Mouse (Mus musculus) intestine, embryonic 15.5 days (tissue): Measurements from ENCODE around the gene Fam76a. TPM values are rescaled to one million over a fixed set of nuclear protein-coding genes. Genes with fewer than 3 reads are reported as not detected.
A peak's percentile ranks its signal among the peaks of the same experiment; 100 is the strongest.

Experiments used
- ATAC-seq: fragments of 200-750 bp; cut with Nextera tagmentation; 2 replicates; pipeline ENCODE4 v1.8.0; 2017; ENCODE audit warnings: moderate TSS enrichment, moderate library complexity
- H3K27ac ChIP-seq: fragments of 300-500 bp; sonication (generic); 2 replicates; pipeline ENCODE4 v1.5.1; 2015; ENCODE audit warnings: mild to moderate bottlenecking, inconsistent platforms
- H3K27me3 ChIP-seq: fragments of 300-500 bp; sonication (generic); replicated peaks from 2 replicates; pipeline ENCODE4 v1.6.1; 2015; ENCODE audit warnings: inconsistent platforms
- H3K36me3 ChIP-seq: fragments of 300-500 bp; sonication (generic); 2 replicates; pipeline ENCODE4 v1.6.1; 2015; ENCODE audit warnings: inconsistent platforms
- H3K4me1 ChIP-seq: fragments of 300-500 bp; sonication (generic); replicated peaks from 2 replicates; pipeline ENCODE4 v1.6.1; 2015; ENCODE audit warnings: inconsistent platforms
- H3K4me2 ChIP-seq: fragments of 300-500 bp; sonication (generic); replicated peaks from 2 replicates; pipeline ENCODE4 v1.6.1; 2015; ENCODE audit warnings: mild to moderate bottlenecking, inconsistent platforms
- H3K4me3 ChIP-seq: fragments of 300-500 bp; sonication (generic); replicated peaks from 2 replicates; pipeline ENCODE4 v1.5.1; 2015; ENCODE audit warnings: inconsistent platforms
- H3K9ac ChIP-seq: fragments of 300-500 bp; sonication (generic); 2 replicates; pipeline ENCODE4 v1.6.1; 2015; ENCODE audit warnings: inconsistent platforms
- H3K9me3 ChIP-seq: fragments of 300-500 bp; sonication (generic); 2 replicates; pipeline ENCODE4 v1.6.1; 2016; ENCODE audit warnings: inconsistent platforms
- WGBS: fragments of 180-500 bp; shearing (Covaris S2); methylation state at CpG from one replicate; pipeline ENCODE4 v1.1.7; 2015; 5-methylcytosine and 5-hydroxymethylcytosine counted together
- polyA plus RNA-seq: library from polyadenylated mRNA; unstranded; fragments of >200 nt; fragmentation: Nextera tagmentation; extraction: Ambion mirVana; gene quantifications from 2 replicates; pipeline ENCODE4 v1.2.1, GENCODE M21; 2015

Fam76a gene
- polyA plus RNA-seq, 1 experiment from 2014 or later, result 45.3 TPM

DNA sequence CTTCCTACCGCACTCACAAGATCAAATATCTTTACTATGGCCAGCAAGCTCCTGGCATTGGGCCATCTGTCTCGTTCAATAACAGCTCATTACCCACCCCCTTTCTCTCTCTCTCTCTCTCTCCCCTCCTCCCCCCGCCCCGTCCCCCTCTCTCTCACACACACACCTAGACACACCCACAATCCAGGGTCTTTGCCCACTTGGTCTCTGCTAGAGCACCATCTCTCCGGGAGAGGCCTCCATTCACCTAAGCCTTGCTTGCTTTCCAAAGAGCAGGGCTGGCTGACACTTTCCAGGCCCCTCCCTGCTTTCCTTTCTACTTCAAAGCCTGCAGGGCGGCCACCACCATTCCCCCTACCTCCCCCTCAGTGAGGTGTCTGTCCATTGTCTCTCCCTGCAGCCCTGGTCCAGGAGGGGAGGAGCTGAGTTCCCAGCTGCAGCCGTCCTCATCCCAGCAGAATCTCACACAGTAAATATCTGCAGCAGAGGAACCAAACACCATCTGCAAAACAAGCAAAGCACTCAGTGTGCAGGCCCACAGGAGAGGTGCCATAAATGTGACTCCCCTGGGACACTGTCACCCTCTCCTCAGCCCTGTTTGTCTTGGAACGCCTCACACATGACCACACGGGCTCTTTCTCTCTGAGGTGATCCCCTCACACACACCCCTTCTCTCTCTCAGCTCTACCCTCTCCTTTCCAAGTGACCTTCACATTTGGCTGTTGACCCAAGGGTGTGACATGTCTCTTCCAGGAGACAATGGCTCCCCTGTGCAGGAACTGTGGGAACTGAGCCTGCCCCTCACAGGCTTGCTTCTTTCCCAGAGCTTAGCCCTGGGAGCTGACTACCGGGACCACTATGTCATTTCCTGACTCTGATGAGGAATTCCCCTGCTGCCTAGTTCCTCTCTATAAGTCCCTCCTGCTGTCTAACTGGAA is 36.7 kb upstream of the Fam76a start:
- Histone ChIP-seq H3K27ac (peak overlapping the region; percentile 84), H3K36me3 (no peaks in the 10 kb centered on the region), H3K27me3 (no peaks in the 10 kb centered on the region), H3K4me3 (no peak overlapping the region), H3K9ac (no peak overlapping the region), H3K9me3 (no peaks in the 10 kb centered on the region), H3K4me1 (peaks cover 41% of the 10 kb centered on the region), H3K4me2 (peak overlapping the region; percentile 31)
- ATAC-seq, result peak; percentile 54
- WGBS, result 13% methylated on average over 10 of the region's 10 CpGs

DNA sequence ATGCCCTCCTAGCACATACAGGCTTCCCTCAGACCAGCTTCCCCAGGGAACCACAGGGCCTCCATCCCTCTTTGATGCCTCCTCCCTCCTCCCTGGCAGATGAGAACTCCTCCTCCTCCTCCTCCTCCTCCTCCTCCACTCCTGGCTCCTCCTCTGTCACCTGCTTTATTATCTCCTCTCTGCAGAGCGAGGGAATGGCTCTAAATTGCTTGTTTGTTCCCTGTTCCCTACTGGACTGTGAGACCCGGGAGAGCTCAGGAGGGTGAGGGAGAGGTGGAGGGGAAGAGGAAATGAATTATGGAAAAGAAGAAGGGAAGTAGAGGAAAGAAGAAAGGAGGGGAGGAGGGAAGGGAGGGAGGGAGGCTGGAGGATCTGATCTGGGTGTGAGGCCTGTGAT is 33.0 kb upstream of the Fam76a start:
- WGBS, result 19% methylated on average over 2 of the region's 2 CpGs
- H3K36me3 ChIP-seq, result no peaks in the 10 kb centered on the region

DNA sequence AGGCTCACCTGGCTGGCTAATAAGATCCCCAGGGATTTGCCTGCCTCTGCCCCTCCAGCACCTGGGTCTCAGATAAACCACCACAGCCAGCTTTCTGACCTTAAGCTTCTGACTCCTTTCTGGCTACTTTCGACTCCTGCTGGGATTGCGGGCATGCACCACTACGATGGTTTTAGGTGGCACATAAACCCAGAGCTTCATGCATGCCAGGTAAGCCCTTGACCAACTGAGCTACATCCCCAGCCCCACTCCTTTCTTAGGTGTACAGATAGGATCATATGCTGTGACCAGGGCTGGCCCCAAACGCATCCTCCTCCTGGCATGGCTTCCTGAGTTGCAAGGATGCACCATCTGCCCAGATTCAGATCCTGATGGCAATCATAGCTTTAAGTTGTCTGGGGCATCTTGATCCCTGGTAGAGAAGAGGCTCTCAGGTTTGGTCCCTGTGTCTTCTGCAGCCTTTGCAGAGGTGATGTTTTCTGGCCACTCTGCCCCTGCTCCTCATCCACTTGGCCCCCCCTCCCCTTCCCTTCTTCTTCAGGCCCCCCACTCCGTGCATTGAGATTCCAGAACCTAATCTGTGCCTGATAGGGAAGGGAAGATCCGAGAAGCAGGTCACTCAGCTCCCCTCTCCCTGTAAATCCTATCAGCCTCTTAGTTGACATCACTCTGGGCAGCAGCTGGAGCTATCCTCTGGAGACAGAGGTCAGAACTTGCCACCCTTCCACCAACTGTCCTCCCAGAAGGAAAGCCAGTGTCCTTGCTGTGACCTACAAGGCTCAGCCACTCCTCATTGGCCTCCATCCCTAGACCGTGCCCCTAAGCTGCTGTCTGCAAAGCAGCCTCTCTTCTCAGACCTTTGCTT is 32.4 kb upstream of the Fam76a start:
- H3K4me3 ChIP-seq, result no peak overlapping the region
- H3K27ac ChIP-seq, result no peak overlapping the region
- WGBS, result 76% methylated on average over 7 of the region's 7 CpGs
- no peaks in the 10 kb centered on the region for H3K36me3 ChIP-seq
- H3K9me3 ChIP-seq, result no peaks in the 10 kb centered on the region
- H3K4me2 ChIP-seq, result no peak overlapping the region
- no peak for ATAC-seq
- H3K4me1 ChIP-seq, result peaks cover 28% of the 10 kb centered on the region
- H3K9ac ChIP-seq, result no peak overlapping the region
- no peaks in the 10 kb centered on the region for H3K27me3 ChIP-seq

More for the DNA sequence above, 33.0 kb upstream of the Fam76a start:
- Histone ChIP-seq H3K27ac (no peak overlapping the region), H3K27me3 (no peaks in the 10 kb centered on the region), H3K9me3 (no peaks in the 10 kb centered on the region), H3K4me1 (peaks cover 32% of the 10 kb centered on the region), H3K9ac (no peak overlapping the region), H3K4me3 (no peak overlapping the region), H3K4me2 (no peak overlapping the region)
- ATAC-seq, result peak; percentile 66; the same call in 1 of the 2 replicates

DNA sequence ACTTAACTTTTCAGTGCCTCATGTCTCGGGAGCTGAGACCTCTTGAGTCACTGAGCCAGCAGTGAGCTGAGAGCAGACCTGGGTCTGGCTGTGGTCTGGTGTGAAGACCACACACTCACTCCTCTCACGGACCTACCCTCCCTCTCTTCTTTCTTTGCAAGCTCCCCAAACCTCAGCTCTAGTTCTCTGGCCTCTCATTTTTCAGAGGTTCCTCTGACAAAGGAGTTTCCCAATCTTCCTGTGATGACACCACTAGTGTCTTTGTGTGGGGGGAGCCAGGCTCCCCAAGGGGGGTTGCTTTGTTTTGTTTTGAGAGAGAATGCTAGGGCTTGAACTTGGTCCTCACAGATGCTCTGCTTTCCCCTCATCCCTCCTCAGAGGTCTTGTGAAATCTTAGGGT is 28.6 kb upstream of the Fam76a start:
- no peak overlapping the region for H3K9ac ChIP-seq
- WGBS, result 39% methylated on average over 2 of the region's 2 CpGs
- H3K9me3 ChIP-seq, result no peaks in the 10 kb centered on the region
- H3K4me3 ChIP-seq, result no peak overlapping the region
- no peak overlapping the region for H3K4me2 ChIP-seq
- peaks cover 23% of the 10 kb centered on the region for H3K4me1 ChIP-seq
- H3K27ac ChIP-seq, result no peak overlapping the region
- no peaks in the 10 kb centered on the region for H3K27me3 ChIP-seq
- H3K36me3 ChIP-seq, result no peaks in the 10 kb centered on the region
- ATAC-seq, result no peak

DNA sequence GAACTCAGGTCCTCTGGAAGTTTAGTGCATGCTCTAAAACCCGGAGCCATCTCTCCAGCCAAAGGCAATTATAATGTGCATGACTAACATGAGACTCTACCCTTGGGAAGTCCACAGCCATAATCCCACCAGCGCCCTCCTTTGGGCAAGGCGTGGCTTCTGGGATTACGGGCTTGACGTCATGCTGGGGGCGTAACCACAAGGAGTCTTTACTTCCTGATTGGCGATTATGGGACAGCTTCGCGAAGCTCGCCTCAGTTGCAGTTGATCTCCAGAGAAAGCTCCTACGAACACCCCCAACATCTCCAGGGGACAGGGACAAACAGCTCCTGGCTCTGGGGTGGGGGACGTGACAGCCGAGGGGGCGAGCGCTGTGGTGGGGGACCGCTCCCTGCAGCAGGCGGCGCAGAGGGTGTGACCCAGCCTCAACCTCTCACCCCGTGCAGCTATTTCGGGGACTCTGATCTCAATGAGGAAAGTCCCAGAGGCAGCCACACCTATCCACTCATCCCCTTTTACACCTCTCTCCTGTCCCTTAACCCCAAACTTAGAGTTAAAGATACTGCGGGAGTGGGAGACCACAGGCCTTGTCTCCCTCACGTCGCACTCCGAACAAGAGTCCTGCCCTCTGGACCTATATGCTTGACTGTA is 27.6 kb upstream of the Fam76a start:
- no peak overlapping the region for H3K4me3 ChIP-seq
- WGBS, result 37% methylated on average over 24 of the region's 24 CpGs
- peak overlapping the region; percentile 44 for H3K4me2 ChIP-seq

DNA sequence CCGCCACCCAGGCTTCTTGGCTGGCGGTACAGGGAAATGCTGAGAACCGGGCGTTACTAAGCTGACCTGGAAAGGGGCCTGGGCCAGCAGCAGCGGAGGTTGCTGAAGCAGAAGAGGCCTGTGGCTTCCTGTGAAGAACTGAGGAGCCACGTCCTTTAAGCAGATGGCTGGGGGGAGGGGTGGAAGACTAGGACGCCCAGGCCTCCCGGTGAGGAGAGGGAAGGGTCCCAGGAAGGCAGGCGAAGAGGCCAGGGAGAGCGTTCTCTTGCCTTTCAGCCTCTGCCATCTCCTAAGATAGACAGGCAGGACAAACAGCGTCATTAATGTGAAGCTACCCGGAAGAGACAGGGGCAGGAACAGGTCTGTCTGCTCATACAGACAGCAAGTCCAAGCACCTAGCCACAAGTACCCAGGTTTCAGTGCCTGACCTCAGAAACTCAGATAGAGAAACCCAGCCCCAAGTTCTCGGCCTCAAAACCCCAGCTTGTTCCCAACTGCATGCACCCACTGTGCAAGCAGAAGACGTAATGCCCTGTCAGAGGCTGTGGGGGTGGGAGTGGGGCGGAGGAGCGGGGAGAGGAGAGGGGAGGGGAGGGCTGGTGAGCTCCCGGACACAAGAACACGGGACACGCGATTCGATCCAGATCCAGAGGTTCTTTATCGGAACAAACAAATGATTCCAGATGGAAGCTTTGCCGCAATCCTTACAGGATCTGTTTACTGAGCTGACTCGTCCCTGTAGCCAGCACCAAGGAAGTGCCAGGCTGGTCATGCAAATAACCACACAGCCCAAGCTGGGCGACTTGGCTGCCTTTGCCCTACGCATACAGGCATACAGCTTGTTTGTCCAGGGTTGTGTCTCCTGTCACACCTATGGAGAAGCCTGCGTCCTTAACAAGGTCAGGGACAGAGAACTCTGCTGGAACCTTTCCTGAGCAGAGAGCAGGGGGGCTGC is 24.0 kb upstream of the Fam76a start:
- peak; percentile 62 for ATAC-seq
- H3K36me3 ChIP-seq, result no peaks in the 10 kb centered on the region
- no peak overlapping the region for H3K4me3 ChIP-seq
- H3K27ac ChIP-seq, result peak overlapping the region; percentile 82
- 13% methylated on average over 27 of the region's 27 CpGs for WGBS
- H3K9me3 ChIP-seq, result no peaks in the 10 kb centered on the region
- H3K27me3 ChIP-seq, result no peaks in the 10 kb centered on the region
- H3K9ac ChIP-seq, result peak overlapping the region; percentile 36
- peak overlapping the region; percentile 50 for H3K4me2 ChIP-seq
- H3K4me1 ChIP-seq, result peaks cover 18% of the 10 kb centered on the region

More for the DNA sequence above, 27.6 kb upstream of the Fam76a start:
- Histone ChIP-seq H3K27me3 (no peaks in the 10 kb centered on the region), H3K9ac (no peak overlapping the region), H3K9me3 (no peaks in the 10 kb centered on the region), H3K36me3 (no peaks in the 10 kb centered on the region), H3K27ac (no peak overlapping the region), H3K4me1 (peaks cover 21% of the 10 kb centered on the region)
- no peak for ATAC-seq

DNA sequence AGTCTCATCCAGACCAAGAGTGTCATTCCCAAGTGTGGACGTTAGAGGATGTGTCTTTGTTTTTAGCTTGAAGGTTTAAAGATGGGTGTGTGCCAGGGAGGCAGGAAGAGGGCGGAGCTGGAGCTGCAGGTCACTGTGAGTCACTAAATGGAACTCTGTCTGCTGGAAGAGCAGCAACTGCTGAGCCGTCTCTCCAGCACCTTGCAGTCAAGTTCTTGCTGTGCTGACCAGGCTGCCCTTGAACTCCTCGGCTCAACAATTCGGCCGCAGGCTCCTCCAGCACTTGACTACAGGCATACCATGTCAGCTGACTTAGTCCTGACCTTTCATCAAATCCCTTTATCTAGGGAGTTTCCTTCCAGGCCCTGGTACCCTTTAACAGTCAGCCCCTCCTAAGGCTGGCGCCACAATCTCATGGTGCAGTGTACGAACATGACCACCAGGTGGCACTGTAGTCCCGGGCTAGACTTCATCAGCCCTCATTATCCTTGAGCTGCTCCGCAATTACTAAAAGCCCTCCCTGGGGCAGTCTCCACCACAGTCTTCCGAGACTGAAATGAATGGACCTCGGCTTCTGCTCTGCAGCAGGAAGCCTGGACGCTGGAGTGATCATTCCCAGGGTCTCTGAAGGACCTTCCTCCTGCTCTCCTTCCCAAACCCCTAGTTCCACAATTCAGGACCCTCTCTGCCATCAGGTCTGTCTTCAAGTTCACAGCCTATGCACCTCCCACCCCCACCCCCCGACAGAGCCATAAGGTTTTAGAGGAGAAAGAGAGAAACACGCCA is 23.1 kb upstream of the Fam76a start:
- no peaks in the 10 kb centered on the region for H3K27me3 ChIP-seq
- peak; percentile 82 for ATAC-seq
- H3K27ac ChIP-seq, result peak overlapping the region; percentile 82
- no peaks in the 10 kb centered on the region for H3K9me3 ChIP-seq
- H3K36me3 ChIP-seq, result no peaks in the 10 kb centered on the region
- WGBS, result 4% methylated on average over 15 of the region's 15 CpGs
- H3K9ac ChIP-seq, result peak overlapping the region; percentile 36
- peak overlapping the region; percentile 50 for H3K4me2 ChIP-seq
- peaks cover 18% of the 10 kb centered on the region for H3K4me1 ChIP-seq
- no peak overlapping the region for H3K4me3 ChIP-seq

DNA sequence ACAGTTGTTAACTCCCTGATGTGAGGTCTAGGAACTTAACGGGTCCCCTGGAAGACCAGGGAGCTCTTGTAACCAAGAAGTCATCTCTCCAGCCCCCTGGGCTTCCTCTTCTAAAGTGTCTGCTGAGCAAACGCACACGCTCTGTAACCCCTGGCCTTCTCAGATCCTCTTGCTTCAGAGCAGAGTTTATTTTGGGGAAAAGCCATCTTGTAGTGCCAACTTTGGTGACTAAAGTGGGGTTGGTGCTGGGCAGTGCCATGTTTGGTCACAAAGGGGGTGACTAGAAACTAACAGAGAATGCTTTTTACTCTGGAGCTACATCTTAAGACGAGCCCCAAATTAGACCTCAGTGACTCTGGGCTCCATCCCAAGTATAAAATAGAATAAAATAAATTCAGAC is 22.4 kb upstream of the Fam76a start:
- H3K4me3 ChIP-seq, result no peak overlapping the region
- H3K27ac ChIP-seq, result no peak overlapping the region
- no peak overlapping the region for H3K4me2 ChIP-seq
- peaks cover 16% of the 10 kb centered on the region for H3K4me1 ChIP-seq
- no peak for ATAC-seq
- no peaks in the 10 kb centered on the region for H3K36me3 ChIP-seq
- no peak overlapping the region for H3K9ac ChIP-seq
- H3K9me3 ChIP-seq, result no peaks in the 10 kb centered on the region
- no peaks in the 10 kb centered on the region for H3K27me3 ChIP-seq
- 75% methylated on average over 4 of the region's 4 CpGs for WGBS

DNA sequence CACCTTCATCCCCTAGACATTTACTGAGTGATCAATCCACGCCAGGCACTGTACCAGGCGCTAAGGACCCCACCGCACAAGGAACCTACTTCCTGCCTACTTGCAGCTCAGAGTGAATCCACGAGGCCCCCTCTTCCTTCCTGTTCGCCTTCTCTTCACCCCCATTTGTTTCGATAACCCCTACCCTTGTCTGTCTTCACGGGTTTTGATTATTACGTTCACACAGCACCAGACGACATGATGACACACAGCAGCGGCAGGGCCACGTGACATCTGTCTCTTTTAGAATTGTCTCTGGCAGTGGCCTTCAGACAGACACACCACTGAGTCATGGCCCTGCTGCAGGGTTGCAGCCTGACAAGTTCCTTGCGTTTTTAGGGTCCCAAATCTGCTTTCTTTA is 21.7 kb upstream of the Fam76a start:
- Histone ChIP-seq H3K9me3 (no peaks in the 10 kb centered on the region), H3K9ac (no peak overlapping the region), H3K27ac (no peak overlapping the region), H3K4me1 (peaks cover 16% of the 10 kb centered on the region), H3K36me3 (no peaks in the 10 kb centered on the region), H3K4me3 (no peak overlapping the region), H3K27me3 (no peaks in the 10 kb centered on the region), H3K4me2 (no peak overlapping the region)
- 72% methylated on average over 12 of the region's 12 CpGs for WGBS
- no peak for ATAC-seq

DNA sequence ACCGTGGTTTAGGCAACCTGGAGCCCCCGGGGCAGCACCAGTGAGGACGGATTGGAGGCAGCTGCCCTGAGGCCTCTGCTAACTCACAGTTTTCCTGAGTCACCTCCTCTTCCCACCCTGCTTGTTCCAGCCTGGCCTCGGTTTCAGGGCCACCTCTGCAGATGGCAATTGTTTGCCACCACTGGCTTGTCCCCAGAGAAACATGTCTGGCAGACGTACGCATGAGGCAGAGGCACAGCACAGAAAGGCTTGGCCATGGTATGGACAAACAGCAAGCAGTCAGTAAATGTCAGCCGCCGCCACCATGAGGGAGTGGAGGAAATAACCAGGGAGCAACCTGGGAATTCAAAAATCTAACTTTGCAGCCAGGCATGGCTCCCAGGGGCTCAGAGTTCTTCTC is 20.7 kb upstream of the Fam76a start:
- no peaks in the 10 kb centered on the region for H3K36me3 ChIP-seq
- no peak overlapping the region for H3K4me2 ChIP-seq
- no peaks in the 10 kb centered on the region for H3K9me3 ChIP-seq
- WGBS, result 71% methylated on average over 8 of the region's 8 CpGs
- H3K9ac ChIP-seq, result no peak overlapping the region
- no peak for ATAC-seq
- peaks cover 20% of the 10 kb centered on the region for H3K4me1 ChIP-seq
- H3K27me3 ChIP-seq, result no peaks in the 10 kb centered on the region
- H3K27ac ChIP-seq, result no peak overlapping the region
- no peak overlapping the region for H3K4me3 ChIP-seq
